Mouse (Mus musculus): ENCODE results near the gene 1700025G04Rik. TPM values are rescaled to one million over a fixed set of nuclear protein-coding genes. Genes with fewer than 3 reads are reported as not detected.

The 1700025G04Rik gene
- total RNA-seq, 2 experiments from 2014 or later = 21.8 to 26.0 TPM

GRCm38 (mm10) chr1:151974424-151974823 is 115.5 kb downstream of the 1700025G04Rik start:
- no peak for ATAC-seq (replicated peaks; ENCODE audit: poor library complexity, severe bottlenecking)

- ATAC-seq (replicated peaks; ENCODE audit: poor library complexity, severe bottlenecking) = no peak
These were observed 116.7 kb downstream of the 1700025G04Rik start for GRCm38 (mm10) chr1:151973110-151973700.

- no peak for ATAC-seq (replicated peaks; ENCODE audit: poor library complexity, severe bottlenecking)
These were observed 118.3 kb downstream of the 1700025G04Rik start for GRCm38 (mm10) chr1:151971581-151971980.

GRCm38 (mm10) chr1:151968126-151968525 is 121.8 kb downstream of the 1700025G04Rik start:
- no peak for ATAC-seq (replicated peaks; ENCODE audit: poor library complexity, severe bottlenecking)

GRCm38 (mm10) chr1:151964811-151965210 is 125.1 kb downstream of the 1700025G04Rik start:
- no peak for ATAC-seq (replicated peaks; ENCODE audit: poor library complexity, severe bottlenecking)

- peak; percentile 26; the same call in 1 of the 2 replicates for ATAC-seq (replicated peaks; ENCODE audit: poor library complexity, severe bottlenecking)
These were observed 126.7 kb downstream of the 1700025G04Rik start for GRCm38 (mm10) chr1:151963248-151963647.

GRCm38 (mm10) chr1:151962078-151962477 is 127.8 kb downstream of the 1700025G04Rik start:
- ATAC-seq (replicated peaks; ENCODE audit: poor library complexity, severe bottlenecking) = no peak

GRCm38 (mm10) chr1:151961204-151961603 is 128.7 kb downstream of the 1700025G04Rik start:
- ATAC-seq (replicated peaks; ENCODE audit: poor library complexity, severe bottlenecking) = no peak

GRCm38 (mm10) chr1:151959010-151959409 is 130.9 kb downstream of the 1700025G04Rik start:
- 0 out of 2 replicates have a peak, but pooled peaks have one; percentile 15 for ATAC-seq (replicated peaks; ENCODE audit: poor library complexity, severe bottlenecking)

GRCm38 (mm10) chr1:151958442-151958841 is 131.5 kb downstream of the 1700025G04Rik start:
- peak; percentile 63 for ATAC-seq (replicated peaks; ENCODE audit: poor library complexity, severe bottlenecking)

GRCm38 (mm10) chr1:151957669-151958068 is 132.3 kb downstream of the 1700025G04Rik start:
- ATAC-seq (replicated peaks; ENCODE audit: poor library complexity, severe bottlenecking) = no peak

GRCm38 (mm10) chr1:151955866-151956265 is 134.1 kb downstream of the 1700025G04Rik start:
- peak; percentile 60 for ATAC-seq (replicated peaks; ENCODE audit: poor library complexity, severe bottlenecking)

GRCm38 (mm10) chr1:151953563-151953962 is 136.4 kb downstream of the 1700025G04Rik start:
- peak; percentile 30 for ATAC-seq (replicated peaks; ENCODE audit: poor library complexity, severe bottlenecking)

- peak; percentile 93 for ATAC-seq (replicated peaks; ENCODE audit: poor library complexity, severe bottlenecking)
These were observed 141.9 kb downstream of the 1700025G04Rik start for GRCm38 (mm10) chr1:151948065-151948464.

GRCm38 (mm10) chr1:151947571-151947970 is 142.4 kb downstream of the 1700025G04Rik start:
- ATAC-seq (replicated peaks; ENCODE audit: poor library complexity, severe bottlenecking) = peak; percentile 41; the same call in 1 of the 2 replicates

GRCm38 (mm10) chr1:151944457-151945223 is 145.3 kb downstream of the 1700025G04Rik start:
- no peak for ATAC-seq (replicated peaks; ENCODE audit: poor library complexity, severe bottlenecking)

GRCm38 (mm10) chr1:151943681-151944237 is 146.2 kb downstream of the 1700025G04Rik start:
- ATAC-seq (replicated peaks; ENCODE audit: poor library complexity, severe bottlenecking) = no peak

GRCm38 (mm10) chr1:151942972-151943654 is 146.8 kb downstream of the 1700025G04Rik start:
- ATAC-seq (replicated peaks; ENCODE audit: poor library complexity, severe bottlenecking) = peak; percentile 26

- ATAC-seq (replicated peaks; ENCODE audit: poor library complexity, severe bottlenecking) = no peak
These were observed 149.9 kb downstream of the 1700025G04Rik start for GRCm38 (mm10) chr1:151939987-151940386.

GRCm38 (mm10) chr1:151939510-151939909 is 150.4 kb downstream of the 1700025G04Rik start:
- ATAC-seq (replicated peaks; ENCODE audit: poor library complexity, severe bottlenecking) = no peak

GRCm38 (mm10) chr1:151933605-151934004 is 156.3 kb downstream of the 1700025G04Rik start:
- ATAC-seq (replicated peaks; ENCODE audit: poor library complexity, severe bottlenecking) = no peak

Measured in granulocyte monocyte progenitor cell, adult 5-6 weeks (primary cell).